Mouse (Mus musculus) kidney, adult 2 months (tissue): Measurements from ENCODE around the gene Sdk2.

Experiments used
- CTCF ChIP-seq: fragments of 200-500 bp; conservative IDR thresholded peaks from 2 replicates; pipeline ENCODE4 v1.5.1; 2011; ENCODE audit warnings: low read depth, mild to moderate bottlenecking, control low read depth, low read length, moderate library complexity, mixed read lengths; ENCODE audit not compliant: insufficient read depth, insufficient read length
- POLR2A ChIP-seq: fragments of 200-500 bp; IDR thresholded peaks from one replicate; pipeline ENCODE4 v1.6.1; 2011; ENCODE audit warnings: low read depth, low read length, control low read depth

- TF ChIP-seq POLR2A = no peak
- no peak for TF ChIP-seq CTCF
Observed at GRCm38 (mm10) chr11:113791357-113792215, 275.3 kb downstream of the Sdk2 start.
